Mouse (Mus musculus) embryonic fibroblast, embryonic 13.5 days (primary cell): ENCODE measurements at regions not wholly inside any gene's neighbourhood (a gene's known extent, or its start where the extent isn't known, plus 50 kb on each side); places are given as distances from the start of the nearest gene placed in this dataset.

ENCODE experiments used
- H3K27ac ChIP-seq: 2 replicates; pipeline ENCODE4 v1.5.1; 2012; ENCODE audit warnings: low read length, control low read depth, inconsistent platforms; ENCODE audit not compliant: insufficient read depth
- H3K4me1 ChIP-seq: 2 replicates; pipeline ENCODE4 v1.6.1; 2011; ENCODE audit warnings: low read length; ENCODE audit not compliant: control insufficient read depth, insufficient read depth
- H3K4me3 ChIP-seq: 2 replicates; pipeline ENCODE4 v1.5.1; 2011; ENCODE audit warnings: mild to moderate bottlenecking, control low read depth, low read length; ENCODE audit not compliant: insufficient read depth
- CTCF ChIP-seq: IDR thresholded peaks from 2 replicates; pipeline ENCODE4 v1.5.1; 2011; ENCODE audit warnings: mild to moderate bottlenecking, control low read depth, low read length, moderate library complexity, borderline replicate concordance; ENCODE audit not compliant: insufficient read depth
- POLR2A ChIP-seq: IDR thresholded peaks from 2 replicates; pipeline ENCODE4 v1.6.1; 2011; ENCODE audit warnings: low read depth, mild to moderate bottlenecking, control low read depth, low read length, moderate library complexity

GRCm38 (mm10) chr17:47295315-47296011, 73.2 kb upstream of the Mrps10 start:
- Histone ChIP-seq H3K4me3 (no peak overlapping the region), H3K4me1 (peaks cover 17% of the 10 kb centered on the region), H3K27ac (peak overlapping the region; percentile 83)
- TF ChIP-seq POLR2A (no peak), CTCF (no peak)

GRCm38 (mm10) chr17:47294091-47294534, 74.6 kb upstream of the Mrps10 start:
- peaks cover 17% of the 10 kb centered on the region for H3K4me1 ChIP-seq
- peak overlapping the region; percentile 83 for H3K27ac ChIP-seq
- TF ChIP-seq POLR2A: no peak
- no peak for TF ChIP-seq CTCF
- H3K4me3 ChIP-seq: no peak overlapping the region

GRCm38 (mm10) chr17:47293178-47293577, 75.5 kb upstream of the Mrps10 start:
- TF ChIP-seq POLR2A (no peak), CTCF (no peak)
- Histone ChIP-seq H3K4me1 (peaks cover 17% of the 10 kb centered on the region), H3K27ac (peak overlapping the region; percentile 74), H3K4me3 (no peak overlapping the region)

- no peak for TF ChIP-seq CTCF
- TF ChIP-seq POLR2A: no peak
- Histone ChIP-seq H3K27ac (no peak overlapping the region), H3K4me3 (no peak overlapping the region), H3K4me1 (peaks cover 17% of the 10 kb centered on the region)
Observed at GRCm38 (mm10) chr17:47291558-47291957, 77.1 kb upstream of the Mrps10 start.

- Histone ChIP-seq H3K4me1 (no peaks in the 10 kb centered on the region), H3K27ac (no peak overlapping the region), H3K4me3 (no peak overlapping the region)
- no peak for TF ChIP-seq POLR2A
- no peak for TF ChIP-seq CTCF
Observed at GRCm38 (mm10) chr17:47285616-47286015, 83.1 kb upstream of the Mrps10 start.

- Histone ChIP-seq H3K4me1 (no peaks in the 10 kb centered on the region), H3K27ac (no peak overlapping the region), H3K4me3 (no peak overlapping the region)
- no peak for TF ChIP-seq CTCF
- TF ChIP-seq POLR2A: no peak
Observed at GRCm38 (mm10) chr17:47284236-47284635, 84.5 kb upstream of the Mrps10 start.

GRCm38 (mm10) chr17:47283158-47283557, 85.5 kb upstream of the Mrps10 start:
- TF ChIP-seq CTCF: no peak
- Histone ChIP-seq H3K4me3 (no peak overlapping the region), H3K4me1 (no peaks in the 10 kb centered on the region), H3K27ac (no peak overlapping the region)

- TF ChIP-seq POLR2A: no peak
- H3K4me1 ChIP-seq: no peaks in the 10 kb centered on the region
- no peak overlapping the region for H3K27ac ChIP-seq
- H3K4me3 ChIP-seq: no peak overlapping the region
Observed at GRCm38 (mm10) chr17:47282476-47282875, 86.2 kb upstream of the Mrps10 start.

- Histone ChIP-seq H3K4me3 (no peak overlapping the region), H3K27ac (no peak overlapping the region), H3K4me1 (no peaks in the 10 kb centered on the region)
- TF ChIP-seq CTCF (no peak), POLR2A (no peak)
Observed at GRCm38 (mm10) chr17:47277890-47278289, 90.8 kb upstream of the Mrps10 start.

- Histone ChIP-seq H3K4me3 (no peak overlapping the region), H3K27ac (no peak overlapping the region)
- TF ChIP-seq CTCF (no peak), POLR2A (no peak)
Observed at GRCm38 (mm10) chr17:47276639-47277038, 92.0 kb upstream of the Mrps10 start.

More at GRCm38 (mm10) chr17:47276639-47277038, 92.0 kb upstream of the Mrps10 start:
- H3K4me1 ChIP-seq: no peaks in the 10 kb centered on the region
